Mouse (Mus musculus): ENCODE data around the gene Elavl1.
A peak's percentile ranks its signal among the peaks of the same experiment; 100 is the strongest.

DNA sequence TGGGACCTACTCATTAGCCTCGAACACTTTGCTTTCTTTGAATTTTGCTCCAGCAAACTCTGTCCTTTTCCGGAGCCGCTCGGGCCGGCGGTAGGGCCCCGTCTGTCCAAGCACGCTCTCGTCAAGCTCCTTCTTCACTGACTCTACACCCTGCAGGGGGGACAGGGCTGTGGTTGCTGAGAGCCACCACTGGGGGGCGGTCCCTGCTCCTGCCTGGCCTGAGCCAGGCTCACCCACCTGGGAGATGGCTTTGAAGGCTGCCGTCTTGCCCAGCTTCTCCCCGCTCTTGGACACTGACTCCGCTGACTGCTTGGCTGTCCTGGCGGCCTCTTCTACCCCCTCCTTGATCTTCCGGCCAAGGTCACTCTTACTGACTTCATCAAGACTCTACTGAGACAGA, 57.6 kb downstream of the Elavl1 start:
- TF ChIP-seq POLR2A (IDR thresholded peaks at IDR 0.05; ENCODE audit: low read depth, low read length) (no peak), CTCF (IDR thresholded peaks at IDR 0.05; ENCODE audit: extremely low read depth, insufficient read length, insufficient replicate concordance, low read depth, low read length) (0 out of 2 replicates have a peak, but pooled peaks have one; percentile 30)

Data from small intestine, adult 2 months (tissue).